Mouse (Mus musculus): ENCODE data around the gene Grin1.

Grin1 gene

GRCm38 (mm10) chr2:25311491-25311891 lies 7.5 kb downstream of the Grin1 start:
- DNase-seq, result peak; percentile 59

DNA sequence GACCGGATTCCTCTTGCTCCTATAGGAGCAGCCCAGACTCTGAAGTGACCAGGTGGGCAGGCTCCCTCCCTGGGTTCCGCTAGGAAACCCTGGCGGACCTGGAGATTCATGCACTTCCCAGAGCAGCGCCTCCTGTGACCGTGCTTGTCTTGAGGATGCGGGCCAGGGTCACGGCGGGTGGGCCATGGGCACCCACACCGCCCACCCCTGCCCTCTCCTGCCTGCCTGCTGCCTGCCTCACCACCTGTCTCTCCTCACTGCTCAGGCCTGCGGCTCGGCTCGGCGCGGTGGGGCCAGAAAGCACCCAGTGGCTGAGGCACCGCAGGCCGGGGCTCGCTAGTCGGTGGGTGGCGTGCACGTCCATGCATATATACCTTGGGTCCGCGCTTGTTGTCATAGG lies 8.0 kb downstream of the Grin1 start:
- peak; percentile 80 for DNase-seq

GRCm38 (mm10) chr2:25310180-25310579 lies 8.8 kb downstream of the Grin1 start:
- DNase-seq, result peak; percentile 71

- DNase-seq, result peak; percentile 68
Measured at GRCm38 (mm10) chr2:25305587-25306359, 13.2 kb downstream of the Grin1 start.

GRCm38 (mm10) chr2:25304657-25305541 lies 14.1 kb downstream of the Grin1 start:
- DNase-seq, result peak; percentile 88

DNA sequence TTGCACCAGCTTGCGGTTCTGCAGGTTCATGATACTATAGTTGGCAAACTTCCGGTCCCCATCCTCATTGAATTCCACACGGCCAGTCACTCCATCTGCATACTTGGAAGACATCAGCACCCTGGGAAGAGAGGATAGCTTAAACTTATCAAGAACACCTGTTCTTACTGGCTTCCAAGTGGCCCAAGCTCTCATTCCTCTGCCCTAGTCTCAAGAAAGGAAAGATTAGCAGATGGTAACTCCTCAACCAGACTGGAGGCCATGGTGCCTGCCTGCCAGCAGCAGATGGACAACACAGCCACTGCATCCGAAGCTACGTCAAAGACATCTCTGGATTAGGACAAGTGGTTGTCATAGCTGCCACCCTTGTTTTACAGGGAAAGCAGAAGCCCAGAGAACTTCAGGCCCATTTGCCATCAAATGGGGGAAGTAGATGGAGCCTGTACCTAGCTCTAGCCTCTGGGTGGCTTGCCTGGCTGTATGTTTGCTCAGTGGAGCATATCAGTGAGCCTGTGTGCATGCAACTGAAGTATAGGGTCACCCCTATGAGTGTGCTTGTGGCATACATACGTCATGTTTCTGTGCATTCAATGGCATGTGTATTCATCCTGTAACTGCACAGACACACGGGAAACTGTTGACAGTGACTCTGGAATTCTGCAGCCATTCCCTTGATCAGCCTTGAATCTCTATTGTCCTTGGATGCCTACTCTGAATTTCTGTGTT lies 14.9 kb downstream of the Grin1 start:
- no peak for DNase-seq

- DNase-seq, result no peak
Measured at GRCm38 (mm10) chr2:25303452-25303851, 15.5 kb downstream of the Grin1 start.

- DNase-seq, result no peak
Measured at GRCm38 (mm10) chr2:25298046-25298445, 20.9 kb downstream of the Grin1 start.

DNA sequence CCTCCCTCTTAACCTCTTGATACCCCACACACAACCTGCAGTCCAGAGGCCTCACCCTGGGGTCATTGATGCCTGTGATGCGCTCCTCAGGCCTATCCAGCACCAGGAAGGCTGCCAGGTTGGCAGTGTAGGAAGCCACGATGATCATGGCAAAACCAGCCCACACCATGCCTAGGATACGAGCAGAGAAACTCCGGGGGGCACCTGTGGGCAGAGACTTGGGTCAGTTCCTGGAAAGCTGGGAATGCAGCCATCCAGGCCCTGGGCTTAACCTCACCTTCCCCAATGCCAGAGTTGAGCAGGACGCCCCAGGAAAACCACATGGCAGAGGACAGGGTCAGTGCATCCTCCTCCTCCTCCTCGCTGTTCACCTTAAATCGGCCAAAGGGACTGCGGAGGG lies 21.9 kb downstream of the Grin1 start:
- no peak for DNase-seq

DNA sequence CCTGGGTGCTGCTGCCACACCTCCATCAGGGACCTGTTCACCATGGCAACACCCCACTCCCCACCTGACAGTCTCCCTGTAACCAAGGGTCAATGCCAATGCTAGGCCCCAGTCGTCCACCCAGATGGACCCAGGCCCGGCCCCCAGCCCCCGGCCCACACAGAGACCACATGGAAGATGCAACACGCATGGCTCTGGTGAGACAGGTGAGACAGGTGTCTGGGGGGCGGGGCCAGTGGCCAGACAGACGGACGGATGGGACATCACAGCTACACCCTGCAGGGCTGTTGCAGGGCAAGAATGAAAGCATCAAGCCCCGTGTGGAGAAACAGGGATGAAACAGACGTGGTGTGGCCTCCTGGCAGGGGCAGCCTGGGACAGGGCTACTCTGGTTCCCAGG lies 25.3 kb downstream of the Grin1 start:
- no peak for DNase-seq

GRCm38 (mm10) chr2:25292856-25293255 lies 26.1 kb downstream of the Grin1 start:
- peak; percentile 95 for DNase-seq

DNA sequence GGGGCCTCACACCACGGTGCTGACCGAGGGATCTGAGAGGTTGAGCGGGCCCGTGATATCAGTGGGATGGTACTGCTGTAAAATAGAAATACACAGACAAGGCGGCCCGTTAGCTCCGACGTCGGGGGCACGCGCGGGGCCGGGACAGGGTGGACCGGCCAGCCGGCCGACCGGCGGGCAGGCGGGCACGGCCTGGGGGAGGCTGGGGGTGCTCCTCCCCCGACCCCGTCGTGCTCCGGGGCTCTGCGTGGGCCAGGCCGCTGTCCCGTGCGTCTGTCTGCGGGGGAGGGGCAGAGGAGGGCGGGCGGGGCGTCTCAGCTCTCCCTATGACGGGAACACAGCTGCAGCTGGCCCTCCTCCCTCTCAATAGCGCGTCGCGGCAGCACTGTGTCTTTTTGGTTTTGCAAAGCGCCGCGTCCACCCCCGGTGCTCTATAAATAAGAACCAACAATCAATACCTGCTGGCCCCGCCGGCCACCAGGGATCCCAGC lies 26.9 kb downstream of the Grin1 start:
- peak; percentile 95 for DNase-seq

DNA sequence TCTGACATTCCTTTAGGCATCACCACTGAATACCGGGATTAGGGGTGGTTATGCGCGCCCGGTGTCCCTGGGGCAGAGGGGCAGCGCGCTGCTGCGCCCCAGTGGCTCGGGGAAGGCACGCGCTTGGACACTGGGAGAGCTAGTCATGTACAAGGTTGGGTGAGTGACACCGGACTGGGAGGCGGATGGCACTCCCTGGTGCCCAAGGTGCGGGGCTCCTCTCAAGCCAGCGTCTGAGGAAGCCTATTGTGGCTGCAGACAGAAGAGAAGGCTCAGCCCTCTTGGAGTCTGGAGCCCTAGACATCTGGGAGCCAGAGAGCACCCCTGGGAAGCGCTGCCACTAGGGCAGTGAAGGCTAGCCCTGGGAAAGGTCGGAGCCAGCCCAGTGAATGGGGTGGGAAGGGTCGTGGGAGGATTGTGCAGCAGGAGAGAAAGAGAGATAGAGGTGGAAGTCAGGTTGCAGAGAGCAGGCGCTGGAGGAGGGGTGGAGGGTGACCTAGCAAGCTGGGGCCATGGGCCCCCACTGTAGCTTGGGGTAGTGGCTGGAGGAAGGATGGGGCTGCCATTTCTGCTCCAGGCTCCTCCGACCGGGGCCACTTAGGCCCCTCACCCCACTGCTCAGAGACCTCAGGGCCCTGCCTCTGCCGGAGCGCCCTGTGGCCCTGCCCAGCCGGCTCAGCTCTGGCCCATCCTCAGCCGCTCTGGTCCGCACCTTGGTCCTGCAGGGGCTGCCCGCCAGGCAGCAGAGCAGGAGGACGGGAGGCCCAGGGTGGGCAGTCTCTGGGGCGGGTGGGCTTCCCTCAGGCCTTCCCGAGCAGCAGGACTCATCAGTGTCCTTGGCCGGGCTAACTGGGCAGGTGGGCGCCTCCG lies 27.6 kb downstream of the Grin1 start:
- DNase-seq, result no peak

DNA sequence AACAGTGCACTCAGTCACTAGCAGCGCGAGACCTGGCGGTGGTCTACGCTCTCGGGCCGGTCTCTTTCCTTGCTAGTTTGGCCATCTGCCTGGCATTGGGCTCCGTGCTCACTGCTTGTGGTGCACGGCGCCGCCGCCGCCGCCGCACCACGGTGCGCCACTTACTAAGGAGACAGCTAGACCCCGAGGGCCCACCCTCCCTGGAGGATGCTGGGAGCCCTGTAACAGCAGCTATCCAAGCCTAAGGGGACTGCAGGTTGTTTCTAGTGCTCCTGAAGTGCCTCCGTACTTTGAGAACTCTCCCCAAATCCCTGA lies 28.2 kb downstream of the Grin1 start:
- DNase-seq, result no peak

DNA sequence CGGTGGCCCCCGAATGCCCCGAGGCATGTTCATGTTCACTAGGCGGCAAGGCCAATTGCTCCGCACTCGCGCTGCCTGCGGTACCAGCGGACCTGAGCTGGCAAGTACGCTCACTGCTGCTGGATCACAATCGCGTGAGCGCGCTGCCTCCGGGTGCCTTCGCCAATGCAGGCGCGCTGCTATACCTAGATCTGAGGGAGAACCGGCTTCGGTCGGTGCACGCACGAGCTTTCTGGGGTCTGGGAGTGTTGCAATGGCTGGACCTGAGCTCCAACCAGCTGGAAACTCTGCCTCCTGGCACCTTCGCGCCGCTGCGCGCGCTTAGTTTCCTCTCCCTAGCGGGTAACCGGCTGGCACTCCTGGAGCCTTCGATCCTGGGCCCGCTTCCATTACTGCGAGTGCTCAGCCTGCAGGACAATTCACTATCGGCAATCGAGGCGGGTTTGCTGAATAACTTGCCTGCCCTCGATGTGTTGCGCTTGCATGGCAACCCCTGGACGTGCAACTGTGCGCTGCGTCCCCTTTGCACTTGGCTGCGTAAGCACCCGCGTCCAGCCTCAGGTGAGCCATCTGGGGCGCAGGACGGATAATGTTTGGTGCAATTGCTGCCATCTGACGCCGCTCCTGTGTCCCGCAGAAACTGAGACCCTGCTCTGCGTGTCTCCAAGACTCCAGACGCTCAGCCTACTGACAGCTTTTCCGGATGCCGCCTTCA lies 28.7 kb downstream of the Grin1 start:
- DNase-seq, result no peak

- DNase-seq, result no peak
Measured at GRCm38 (mm10) chr2:25289651-25290050, 29.3 kb downstream of the Grin1 start, which contains the start of gene Lrrc26. TSS of gene Lrrc26 (plus strand) at chr2:25289915.

- DNase-seq, result no peak
Measured at GRCm38 (mm10) chr2:25288734-25289345, 30.1 kb downstream of the Grin1 start.

DNA sequence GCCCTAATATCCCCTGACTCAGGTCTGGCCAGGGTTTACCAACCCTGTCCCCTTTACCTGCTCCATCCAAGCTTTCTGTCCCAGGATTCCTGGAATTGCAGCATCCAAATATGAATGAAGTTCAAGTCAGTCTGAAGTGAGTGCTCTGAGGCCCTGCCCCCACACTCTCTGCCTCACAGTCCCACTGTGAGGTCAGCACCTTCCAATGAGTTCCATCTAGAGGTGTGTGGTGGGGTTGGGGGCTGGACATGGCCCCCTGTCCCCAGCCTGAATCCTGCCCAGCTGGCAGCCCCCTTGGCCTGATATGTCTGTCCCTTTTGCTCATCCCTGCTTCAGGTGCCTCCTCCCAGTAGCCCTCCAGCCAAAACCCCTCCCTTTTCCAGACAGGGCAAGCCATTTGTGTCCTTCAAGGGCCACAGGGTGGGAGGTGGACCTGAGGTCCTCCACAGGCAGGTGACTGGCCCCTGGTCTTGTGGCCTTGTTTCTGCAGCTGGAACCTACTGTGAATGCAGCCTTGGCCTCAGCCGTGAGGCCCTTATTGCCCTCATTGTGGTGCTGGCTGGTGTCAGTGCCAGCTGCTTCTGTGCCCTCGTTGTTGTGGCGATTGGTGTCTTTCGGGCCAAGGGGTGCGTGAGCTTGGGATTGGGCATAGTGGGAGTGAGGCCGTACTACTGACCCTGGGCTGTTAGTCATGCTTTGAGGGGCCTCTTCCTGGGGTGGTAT lies 30.9 kb downstream of the Grin1 start, which contains the start of gene Tmem210:
Gene Tmem210, plus strand, starts transcription at position 219 of the 723 bp plus-strand sequence.
- DNase-seq, result no peak

DNA sequence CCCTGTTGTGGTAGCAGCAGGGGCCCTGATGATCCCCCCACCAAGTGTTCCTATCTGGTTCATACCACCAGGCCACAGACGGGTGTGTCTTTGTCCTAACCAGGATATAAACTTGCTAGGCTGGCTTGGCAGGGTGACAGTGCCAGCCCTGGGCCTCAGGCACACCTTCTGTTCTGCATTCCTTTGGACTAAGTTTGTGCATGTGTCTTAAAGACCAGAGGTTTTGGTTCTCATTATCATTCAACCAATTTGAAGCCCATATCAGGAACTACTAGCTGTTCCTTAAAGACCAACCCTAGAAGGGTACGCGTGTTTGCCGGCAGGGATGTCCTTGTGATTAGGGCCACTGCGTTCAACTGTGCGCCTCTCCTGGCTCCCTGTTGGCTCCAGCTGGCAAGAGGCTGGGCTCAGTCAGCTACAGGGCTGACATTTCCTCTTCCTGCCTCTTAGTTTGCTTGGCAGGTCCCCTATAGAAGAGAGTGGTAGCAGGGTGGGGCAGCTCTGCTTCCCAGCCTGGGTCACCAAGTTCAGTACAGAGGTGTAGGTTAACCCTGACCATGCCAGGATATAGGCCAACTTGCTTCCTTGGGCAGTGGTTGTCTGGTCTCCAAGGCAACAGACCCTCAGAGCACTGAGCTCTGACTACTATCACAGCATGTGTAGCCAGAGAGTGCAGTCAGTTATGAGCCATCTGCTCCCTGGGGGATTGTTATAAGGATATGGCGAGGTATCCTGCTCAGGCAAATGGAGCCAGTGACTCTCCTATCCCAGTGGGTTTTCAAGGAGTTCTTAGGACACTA lies 31.9 kb downstream of the Grin1 start:
- DNase-seq, result no peak

All from heart, adult 11 months (tissue).